Mouse (Mus musculus) limb, embryonic 14.5 days (tissue): ENCODE results near the gene Kctd17. TPM values are rescaled to one million over a fixed set of nuclear protein-coding genes. Genes with fewer than 3 reads are reported as not detected.

Source experiments
- ATAC-seq: fragments of 200-750 bp; cut with Nextera tagmentation; 2 replicates; pipeline ENCODE4 v1.8.0; 2017; ENCODE audit warnings: low read depth, moderate number of reproducible peaks, moderate TSS enrichment; ENCODE audit not compliant: low FRiP score
- DNase-seq: peaks from one replicate; pipeline ENCODE4 v3.0.0-alpha.2; 2015; ENCODE audit warnings: low spot score
- H3K27ac ChIP-seq: fragments of 300-500 bp; sonication (generic); replicated peaks from 2 replicates; pipeline ENCODE4 v1.5.1; 2014; ENCODE audit warnings: low read depth, mild to moderate bottlenecking, low read length, moderate library complexity, mixed read lengths
- H3K27me3 ChIP-seq: fragments of 300-500 bp; sonication (generic); 2 replicates; pipeline ENCODE4 v1.6.1; 2014; ENCODE audit warnings: low read length, mixed read lengths; ENCODE audit not compliant: control insufficient read depth, insufficient read depth
- H3K36me3 ChIP-seq: fragments of 300-500 bp; sonication (generic); 2 replicates; pipeline ENCODE4 v1.6.1; 2014; ENCODE audit warnings: mild to moderate bottlenecking, low read length, moderate library complexity, mixed read lengths; ENCODE audit not compliant: control insufficient read depth, insufficient read depth
- H3K4me1 ChIP-seq: fragments of 300-500 bp; sonication (generic); 2 replicates; pipeline ENCODE4 v1.6.1; 2014; ENCODE audit warnings: antibody characterized with exemption, low read length, mixed read lengths; ENCODE audit not compliant: control insufficient read depth, insufficient read depth
- H3K4me2 ChIP-seq: fragments of 300-500 bp; sonication (generic); replicated peaks from 2 replicates; pipeline ENCODE4 v1.6.1; 2014; ENCODE audit warnings: low read depth, mild to moderate bottlenecking, low read length, moderate library complexity; ENCODE audit not compliant: severe bottlenecking
- H3K4me3 ChIP-seq: fragments of 300-500 bp; sonication (generic); replicated peaks from 2 replicates; pipeline ENCODE4 v1.5.1; 2014; ENCODE audit warnings: low read length
- H3K9ac ChIP-seq: fragments of 300-500 bp; sonication (generic); 2 replicates; pipeline ENCODE4 v1.6.1; 2014; ENCODE audit warnings: mild to moderate bottlenecking, low read depth, low read length, moderate library complexity; ENCODE audit not compliant: severe bottlenecking
- H3K9me3 ChIP-seq: fragments of 300-500 bp; sonication (generic); 2 replicates; pipeline ENCODE4 v1.6.1; 2016; ENCODE audit warnings: low read length; ENCODE audit not compliant: control insufficient read depth
- POLR2A ChIP-seq: fragments of 200-500 bp; IDR thresholded peaks from 2 replicates; pipeline ENCODE4 v1.8.0; 2012; ENCODE audit warnings: inconsistent platforms, mild to moderate bottlenecking, moderate library complexity, borderline replicate concordance; ENCODE audit not compliant: insufficient read depth, insufficient read length; ENCODE audit errors: extremely low read depth
- WGBS: fragments of 180-500 bp; shearing (Covaris S2); extraction: QIAGEN DNeasy Blood & Tissue Kit; methylation state at CpG from one replicate; pipeline ENCODE4 v1.1.7; 2014; 5-methylcytosine and 5-hydroxymethylcytosine counted together
- polyA plus RNA-seq, 2 experiments: library from polyadenylated mRNA; depleted of rRNA in 1 of 2; stranded (reverse) in 1 of 2; unstranded in 1 of 2; fragments of >200 nt; fragmentation: Nextera tagmentation in 1 of 2; extraction: Ambion mirVana in 1 of 2; gene quantifications; 2 replicates each; pipeline versions ENCODE4 v1.2.1 to v1.2.3; 2012 to 2014

Kctd17 gene
- polyA plus RNA-seq, 2 experiments: 47.9 to 149 TPM

GRCm38 (mm10) chr15:78438505-78438904, 10.1 kb downstream of the Kctd17 start:
- H3K4me3 ChIP-seq: no peak overlapping the region
- no peak for TF ChIP-seq POLR2A
- no peaks in the 10 kb centered on the region for H3K9me3 ChIP-seq
- H3K4me1 ChIP-seq: peaks cover 12% of the 10 kb centered on the region
- DNase-seq (no peak), ATAC-seq (no peak)
- H3K4me2 ChIP-seq: no peak overlapping the region
- no peak overlapping the region for H3K9ac ChIP-seq
- 59% methylated on average over 8 of the region's 8 CpGs for WGBS
- 0 out of 2 replicates have a peak, but pooled peaks cover 6% of the 10 kb centered on the region for H3K27me3 ChIP-seq
- H3K27ac ChIP-seq: no peak overlapping the region
- H3K36me3 ChIP-seq: peaks cover 31% of the 10 kb centered on the region

GRCm38 (mm10) chr15:78438973-78439372, 10.6 kb downstream of the Kctd17 start:
- Histone ChIP-seq H3K36me3 (peaks cover 27% of the 10 kb centered on the region; the same call in 1 of the 2 replicates), H3K4me2 (no peak overlapping the region), H3K9me3 (no peaks in the 10 kb centered on the region), H3K27ac (no peak overlapping the region), H3K9ac (no peak overlapping the region), H3K4me1 (peaks cover 12% of the 10 kb centered on the region), H3K27me3 (0 out of 2 replicates have a peak, but pooled peaks cover 6% of the 10 kb centered on the region), H3K4me3 (no peak overlapping the region)
- ATAC-seq: no peak
- WGBS: 66% methylated on average over 9 of the region's 9 CpGs
- DNase-seq: no peak
- no peak for TF ChIP-seq POLR2A

- Histone ChIP-seq H3K4me2 (no peak overlapping the region), H3K27ac (no peak overlapping the region), H3K36me3 (0 out of 2 replicates have a peak, but pooled peaks cover 6% of the 10 kb centered on the region), H3K9me3 (no peaks in the 10 kb centered on the region), H3K4me3 (no peak overlapping the region), H3K4me1 (peaks cover 3% of the 10 kb centered on the region), H3K9ac (no peak overlapping the region), H3K27me3 (no peaks in the 10 kb centered on the region)
- ATAC-seq (no peak), DNase-seq (no peak)
- 86% methylated on average over 19 of the region's 19 CpGs for WGBS
- TF ChIP-seq POLR2A: no peak
These were observed 13.9 kb downstream of the Kctd17 start for GRCm38 (mm10) chr15:78442231-78442630.

- Histone ChIP-seq H3K27ac (no peak overlapping the region), H3K9me3 (no peaks in the 10 kb centered on the region), H3K4me1 (no peaks in the 10 kb centered on the region), H3K9ac (no peak overlapping the region), H3K27me3 (no peaks in the 10 kb centered on the region), H3K36me3 (0 out of 2 replicates have a peak, but pooled peaks cover 3% of the 10 kb centered on the region), H3K4me3 (no peak overlapping the region), H3K4me2 (no peak overlapping the region)
- ATAC-seq (no peak), DNase-seq (no peak)
- TF ChIP-seq POLR2A: no peak
- WGBS: 49% methylated on average over 6 of the region's 6 CpGs
These were observed 15.5 kb downstream of the Kctd17 start for GRCm38 (mm10) chr15:78443857-78444256.

- ATAC-seq (no peak), DNase-seq (no peak)
- H3K9me3 ChIP-seq: no peaks in the 10 kb centered on the region
- H3K27ac ChIP-seq: no peak overlapping the region
- no peaks in the 10 kb centered on the region for H3K4me1 ChIP-seq
- TF ChIP-seq POLR2A: no peak
- no peak overlapping the region for H3K4me3 ChIP-seq
- no peaks in the 10 kb centered on the region for H3K36me3 ChIP-seq
- no peaks in the 10 kb centered on the region for H3K27me3 ChIP-seq
- no peak overlapping the region for H3K4me2 ChIP-seq
- no peak overlapping the region for H3K9ac ChIP-seq
- WGBS: 53% methylated on average over 7 of the region's 7 CpGs
These were observed 18.8 kb downstream of the Kctd17 start for GRCm38 (mm10) chr15:78447121-78447520.
